Mouse (Mus musculus): ENCODE measurements around the gene Apbb2. TPM values are rescaled to one million over a fixed set of nuclear protein-coding genes. Genes with fewer than 3 reads are reported as not detected.

The Apbb2 gene
- total and polyA plus RNA-seq, 3 experiments: 0.34 to 0.40 (median 0.34) TPM

DNA sequence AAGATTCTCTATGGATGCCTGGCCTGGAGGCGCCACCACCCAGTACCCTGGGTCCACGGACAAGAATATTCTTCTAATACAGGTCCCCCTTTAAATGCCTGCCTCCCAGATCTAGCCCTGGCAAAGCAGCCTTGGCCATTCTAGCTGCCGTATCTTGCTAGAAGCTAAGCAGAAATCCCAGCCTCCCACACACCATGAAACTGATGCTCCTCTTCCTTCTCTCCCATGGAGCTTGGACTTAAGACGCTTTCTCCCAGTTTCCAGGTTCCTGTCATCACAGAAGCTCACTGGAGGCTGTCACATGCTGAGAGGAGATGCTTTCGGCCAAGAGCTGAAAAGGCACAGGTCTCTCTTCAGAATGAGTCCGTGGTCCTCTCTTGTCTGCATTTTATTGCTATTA lies 213.3 kb downstream of the Apbb2 start:
- no peaks in the 10 kb centered on the region for H3K36me3 ChIP-seq (replicated peaks in 1 of 2; ENCODE audit: control insufficient read depth in 1 of 2, insufficient read depth in 1 of 2, low read length in 1 of 2)
- no peak overlapping the region for H3K4me3 ChIP-seq (replicated peaks in 1 of 3; ENCODE audit: low read depth in 2 of 3, low read length in 2 of 3, poor library complexity in 1 of 3)
- dilution Hi-C loops (cut with MboI; ENCODE audit: extremely low pct_ligation_motif_present, extremely low pct_unique_long_range_greater_than_20kb, low sequenced_read_pairs): no loop called here
- no peaks in the 10 kb centered on the region for H3K27me3 ChIP-seq (replicated peaks)
- in situ Hi-C loops (cut with MboI; ENCODE audit: low pct_ligation_motif_present, low pct_unique_long_range_greater_than_20kb, low sequenced_read_pairs): loop anchor here (25.0 kb wide), 1 partner anchor 257 kb away; no protein-coding TSS in a partner anchor
- H3K27ac ChIP-seq (ENCODE audit: insufficient read depth, low read depth): no peak overlapping the region
- DNase-seq (ENCODE audit: extremely low read depth): no peak
- peaks cover 3 to 10% of the 10 kb centered on the region in 2 experiments; a peak in 2 of 4 replicates for H3K4me1 ChIP-seq (ENCODE audit: control insufficient read depth in 1 of 2, insufficient read depth in 2 of 2)
- no peaks in the 10 kb centered on the region for H3K9me3 ChIP-seq (replicated peaks; ENCODE audit: low read length)
- H3K9ac ChIP-seq (ENCODE audit: insufficient read depth, low read depth): no peak overlapping the region
- no peak overlapping the region for H3K4me2 ChIP-seq (ENCODE audit: insufficient read depth, low read depth, poor library complexity, severe bottlenecking)
- H3K79me2 ChIP-seq (replicated peaks; ENCODE audit: control insufficient read depth, extremely low read depth, insufficient read depth, poor library complexity, severe bottlenecking): no peaks in the 10 kb centered on the region
- TF ChIP-seq KAT2A (IDR thresholded peaks at IDR 0.05; ENCODE audit: insufficient replicate concordance, low read length) (no peak), RCOR1 (conservative IDR thresholded peaks at IDR 0.05; ENCODE audit: low read depth, low read length) (no peak), EP300 (IDR thresholded peaks at IDR 0.05; ENCODE audit: low read length) (no peak), NRF1 (IDR thresholded peaks at IDR 0.05; ENCODE audit: low read depth, low read length) (no peak), MYC (IDR thresholded peaks at IDR 0.05; ENCODE audit: low read depth, low read length) (no peak), PAX5 (IDR thresholded peaks at IDR 0.05; ENCODE audit: low read length) (no peak), MXI1 (IDR thresholded peaks at IDR 0.05; ENCODE audit: low read depth, low read length) (no peak), MEF2A (IDR thresholded peaks at IDR 0.05; ENCODE audit: borderline replicate concordance, low read depth, low read length) (no peak), E2F4 (IDR thresholded peaks at IDR 0.05; ENCODE audit: insufficient replicate concordance, low read depth, low read length) (no peak), POLR2AphosphoS2 (IDR thresholded peaks at IDR 0.05; ENCODE audit: low read depth, low read length) (no peak), ZNF384 (IDR thresholded peaks at IDR 0.05; ENCODE audit: low read depth, low read length) (no peak)

GRCm38 (mm10) chr5:66400563-66400962 lies 218.0 kb downstream of the Apbb2 start:
- in situ Hi-C loops (cut with MboI; ENCODE audit: low pct_ligation_motif_present, low pct_unique_long_range_greater_than_20kb, low sequenced_read_pairs) (loop anchor here (25.0 kb wide), 1 partner anchor 262 kb away; no protein-coding TSS in a partner anchor), dilution Hi-C loops (cut with MboI; ENCODE audit: extremely low pct_ligation_motif_present, extremely low pct_unique_long_range_greater_than_20kb, low sequenced_read_pairs) (no loop called here)
- Histone ChIP-seq H3K79me2 (replicated peaks; ENCODE audit: control insufficient read depth, extremely low read depth, insufficient read depth, poor library complexity, severe bottlenecking) (no peaks in the 10 kb centered on the region), H3K9ac (ENCODE audit: insufficient read depth, low read depth) (no peak overlapping the region), H3K4me1 (ENCODE audit: control insufficient read depth in 1 of 2, insufficient read depth in 2 of 2) (peaks cover 0 to 8% of the 10 kb centered on the region in 2 experiments; a peak in 1 of 4 replicates), H3K27ac (ENCODE audit: insufficient read depth, low read depth) (no peak overlapping the region), H3K9me3 (replicated peaks; ENCODE audit: low read length) (no peaks in the 10 kb centered on the region), H3K36me3 (replicated peaks in 1 of 2; ENCODE audit: control insufficient read depth in 1 of 2, insufficient read depth in 1 of 2, low read length in 1 of 2) (no peaks in the 10 kb centered on the region), H3K4me2 (ENCODE audit: insufficient read depth, low read depth, poor library complexity, severe bottlenecking) (no peak overlapping the region), H3K4me3 (replicated peaks in 1 of 3; ENCODE audit: low read depth in 2 of 3, low read length in 2 of 3, poor library complexity in 1 of 3) (no peak overlapping the region), H3K27me3 (replicated peaks) (peaks cover 2% of the 10 kb centered on the region)
- DNase-seq (ENCODE audit: extremely low read depth): no peak
- TF ChIP-seq ZKSCAN1 (IDR thresholded peaks at IDR 0.05; ENCODE audit: borderline replicate concordance, low read depth, low read length) (no peak), NRF1 (IDR thresholded peaks at IDR 0.05; ENCODE audit: low read depth, low read length) (no peak), CTCF (conservative IDR thresholded peaks at IDR 0.05 in 1 of 2, IDR thresholded peaks at IDR 0.05 in 1 of 2; ENCODE audit: low read depth in 2 of 2, low read length in 2 of 2) (no peak), CHD1 (IDR thresholded peaks at IDR 0.05; ENCODE audit: low read depth, low read length) (no peak), JUN (IDR thresholded peaks at IDR 0.05; ENCODE audit: insufficient read depth, low read depth, low read length) (no peak), USF1 (IDR thresholded peaks at IDR 0.05; ENCODE audit: low read depth, low read length) (no peak), MAX (IDR thresholded peaks at IDR 0.05; ENCODE audit: low read length) (no peak), RCOR1 (conservative IDR thresholded peaks at IDR 0.05; ENCODE audit: low read depth, low read length) (no peak), GABPA (IDR thresholded peaks at IDR 0.05; ENCODE audit: insufficient replicate concordance, low read depth, low read length) (no peak), RAD21 (IDR thresholded peaks at IDR 0.05; ENCODE audit: low read depth, low read length) (no peak), IRF4 (IDR thresholded peaks at IDR 0.05; ENCODE audit: low read depth, low read length) (no peak), JUND (conservative IDR thresholded peaks at IDR 0.05; ENCODE audit: low read depth, low read length) (no peak)

All from CH12.LX (cell line).